Mouse (Mus musculus) olfactory bulb, adult 2 months (tissue): ENCODE data around the gene Rab5b. TPM values are rescaled to one million over a fixed set of nuclear protein-coding genes. Genes with fewer than 3 reads are reported as not detected.
A peak's percentile ranks its signal among the peaks of the same experiment; 100 is the strongest.

Source experiments
- H3K27ac ChIP-seq: fragments of 200-500 bp; 2 replicates; pipeline ENCODE4 v1.5.1; 2012; ENCODE audit warnings: low read depth, low read length; ENCODE audit not compliant: insufficient read depth
- H3K4me1 ChIP-seq: fragments of 200-500 bp; 2 replicates; pipeline ENCODE4 v1.6.1; 2012; ENCODE audit warnings: low read length; ENCODE audit not compliant: control insufficient read depth, insufficient read depth
- H3K4me3 ChIP-seq: fragments of 200-500 bp; 2 replicates; pipeline ENCODE4 v1.5.1; 2012; ENCODE audit warnings: mild to moderate bottlenecking, low read depth, low read length, moderate library complexity; ENCODE audit not compliant: insufficient read depth
- CTCF ChIP-seq: fragments of 200-500 bp; IDR thresholded peaks from 2 replicates; pipeline ENCODE4 v1.5.1; 2012; ENCODE audit warnings: low read depth, mild to moderate bottlenecking, low read length, moderate library complexity; ENCODE audit not compliant: insufficient read depth
- POLR2A ChIP-seq: fragments of 200-500 bp; IDR thresholded peaks from 2 replicates; pipeline ENCODE4 v1.6.1; 2012; ENCODE audit warnings: mild to moderate bottlenecking, low read depth, low read length, moderate library complexity; ENCODE audit not compliant: insufficient read depth
- WGBS: fragments of 180-500 bp; shearing (Covaris S2); methylation state at CpG from one replicate; pipeline ENCODE4 v1.1.7; 2018; 5-methylcytosine and 5-hydroxymethylcytosine counted together
- polyA plus RNA-seq: library from polyadenylated mRNA; stranded (reverse); fragments of >200 nt; gene quantifications from 2 replicates; pipeline ENCODE4 v1.2.4, GENCODE M21; 2012; ENCODE audit warnings: low replicate concordance; ENCODE audit not compliant: missing spikeins, insufficient read depth, insufficient read length

Gene Rab5b
- polyA plus RNA-seq, 1 experiment = not detected

DNA sequence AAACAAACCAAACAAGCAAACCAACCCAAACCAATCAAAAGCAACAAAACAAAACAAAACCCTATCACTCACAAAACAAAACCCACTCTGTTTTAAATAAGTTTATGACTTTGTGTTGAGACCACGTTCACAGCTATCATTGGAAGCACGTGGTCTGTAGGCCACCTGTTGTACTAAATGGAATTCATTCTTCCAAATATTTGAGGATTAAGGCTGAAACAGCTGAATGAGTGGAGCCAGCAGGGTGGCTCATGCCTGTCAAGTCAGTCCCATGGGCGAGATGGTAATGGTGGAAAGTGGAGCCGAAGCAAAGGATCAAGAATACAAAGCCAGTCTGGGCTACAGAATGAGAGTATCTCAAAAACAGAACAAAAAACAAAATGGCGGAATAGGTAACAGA lies 4.6 kb upstream of the Rab5b start:
- WGBS = 87% methylated on average over 5 of the region's 5 CpGs
- Histone ChIP-seq H3K27ac (no peak overlapping the region), H3K4me1 (peaks cover 11% of the 10 kb centered on the region), H3K4me3 (no peak overlapping the region)
- no peak for TF ChIP-seq POLR2A
- no peak for TF ChIP-seq CTCF

DNA sequence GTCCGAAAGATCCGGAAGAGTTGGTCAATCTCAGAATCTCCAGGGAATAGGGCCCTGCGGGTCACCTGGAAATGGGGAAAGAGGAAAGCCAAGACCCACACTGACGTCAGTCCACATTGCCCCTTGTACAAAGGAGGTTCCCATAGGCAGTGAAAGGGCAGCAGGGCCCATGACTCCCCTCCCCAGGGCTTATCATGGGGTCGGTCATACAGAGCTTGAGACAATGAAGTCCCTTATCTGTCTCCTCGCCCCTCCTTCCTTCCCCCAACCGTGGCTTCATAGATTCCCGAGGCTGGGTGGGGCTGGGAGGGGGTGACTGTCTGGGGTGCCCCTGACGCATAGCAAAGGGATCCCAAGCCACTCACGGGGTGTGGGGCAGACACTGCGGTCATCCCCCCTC lies 3.5 kb upstream of the Rab5b start:
- H3K4me3 ChIP-seq = no peak overlapping the region
- TF ChIP-seq CTCF (no peak), POLR2A (no peak)
- no peak overlapping the region for H3K27ac ChIP-seq
- H3K4me1 ChIP-seq = 0 out of 2 replicates have a peak, but pooled peaks cover 7% of the 10 kb centered on the region
- WGBS = 77% methylated on average over 11 of the region's 11 CpGs

DNA sequence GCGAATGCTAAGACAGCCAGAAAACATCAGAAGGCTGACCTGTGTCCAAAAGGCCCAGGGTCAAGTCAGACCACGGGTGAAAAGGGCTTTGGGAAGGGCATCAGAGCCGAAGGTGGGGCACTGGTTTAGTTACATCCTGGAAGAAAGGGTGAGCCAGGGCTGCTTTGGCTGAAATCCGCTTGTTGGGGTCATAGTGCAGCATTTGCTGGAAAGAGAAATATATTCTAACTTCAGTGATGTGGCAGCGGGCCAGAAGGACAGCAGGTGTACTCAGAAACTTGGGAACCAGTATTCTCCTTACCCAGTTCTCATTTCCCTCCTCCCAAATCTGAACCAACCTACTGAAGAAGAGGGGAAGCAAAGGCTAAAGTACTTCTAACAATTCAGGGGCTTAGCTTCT lies 2.9 kb upstream of the Rab5b start:
- TF ChIP-seq CTCF = no peak
- TF ChIP-seq POLR2A = no peak
- H3K27ac ChIP-seq = no peak overlapping the region
- H3K4me3 ChIP-seq = no peak overlapping the region
- WGBS = 79% methylated on average over 5 of the region's 5 CpGs
- 0 out of 2 replicates have a peak, but pooled peaks cover 2% of the 10 kb centered on the region for H3K4me1 ChIP-seq

DNA sequence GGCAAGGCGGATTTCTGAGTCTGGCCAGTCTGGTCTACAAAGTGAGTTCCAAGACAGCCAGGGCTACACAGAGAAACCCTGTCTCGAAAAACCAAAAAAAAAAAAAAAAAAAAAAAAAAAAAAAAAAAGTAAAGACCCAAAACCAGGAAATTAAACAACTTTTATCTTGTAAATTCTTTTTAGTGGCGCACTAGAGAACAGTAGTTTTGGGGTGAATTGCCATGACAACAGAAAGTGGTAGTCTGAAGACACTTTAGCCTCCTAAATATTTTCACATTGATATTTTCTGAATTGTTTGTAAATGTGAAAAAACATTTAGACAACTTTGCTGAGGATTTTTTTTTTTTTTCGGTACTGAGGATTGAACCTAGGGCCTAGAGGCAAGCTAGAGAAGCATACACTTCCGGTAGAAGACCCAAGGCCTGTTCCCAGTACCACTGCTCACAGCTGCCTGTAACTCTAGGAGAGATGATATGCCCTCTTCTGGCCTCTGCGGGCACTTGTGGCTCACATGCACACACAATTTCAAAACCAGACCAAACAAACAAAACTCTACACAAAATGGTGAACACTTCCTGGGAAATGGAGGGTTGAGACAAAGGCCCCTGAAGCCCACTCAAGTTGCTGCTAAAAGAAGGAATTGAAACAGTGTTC lies 1.1 kb upstream of the Rab5b start:
- H3K4me3 ChIP-seq = peak overlapping the region; percentile 54
- WGBS = 65% methylated on average over 6 of the region's 6 CpGs
- no peak overlapping the region for H3K27ac ChIP-seq
- TF ChIP-seq CTCF (no peak), POLR2A (no peak)
- 0 out of 2 replicates have a peak, but pooled peaks cover 2% of the 10 kb centered on the region for H3K4me1 ChIP-seq

DNA sequence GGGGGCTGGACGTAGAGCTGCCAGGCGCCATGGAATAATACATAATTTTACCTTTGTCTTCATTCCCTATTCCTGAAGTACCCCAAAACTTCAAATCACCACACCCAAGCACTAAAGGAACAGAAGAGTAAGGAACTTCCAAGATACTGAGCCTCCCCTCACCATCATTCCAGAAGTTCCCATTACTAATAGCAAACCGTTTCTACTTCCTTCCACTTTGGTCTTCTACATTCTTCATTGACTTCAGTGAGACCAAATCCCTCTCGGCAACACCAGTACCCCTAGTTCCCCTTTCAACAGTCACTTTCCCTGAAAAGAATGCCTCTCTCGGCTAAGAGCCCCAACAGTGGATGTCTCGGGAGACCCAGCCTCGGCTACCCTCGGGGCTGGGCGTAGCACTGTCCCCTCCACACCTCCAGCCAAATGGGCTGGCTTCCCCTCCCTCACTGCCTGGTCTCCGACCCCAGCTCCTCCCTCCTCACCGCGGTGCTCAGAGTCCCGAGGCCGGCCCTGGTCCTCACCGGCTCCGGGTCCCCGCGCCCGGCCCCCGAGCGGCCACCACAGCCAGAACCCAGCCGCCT lies 563 bp downstream of the Rab5b start:
- Histone ChIP-seq H3K4me1 (0 out of 2 replicates have a peak, but pooled peaks cover 2% of the 10 kb centered on the region), H3K4me3 (peak overlapping the region; percentile 89), H3K27ac (peak overlapping the region; percentile 90)
- 2% methylated on average over 22 of the region's 22 CpGs for WGBS
- no peak for TF ChIP-seq POLR2A
- TF ChIP-seq CTCF = no peak

- Histone ChIP-seq H3K4me1 (no peaks in the 10 kb centered on the region), H3K4me3 (peak overlapping the region; percentile 70), H3K27ac (0 out of 2 replicates have a peak overlapping the region, but pooled peaks have one; percentile 49)
- no peak for TF ChIP-seq POLR2A
- TF ChIP-seq CTCF = no peak
- 2% methylated on average over 9 of the region's 9 CpGs for WGBS
These were observed 21.5 kb downstream of the Rab5b start for GRCm38 (mm10) chr10:128674469-128675008.

- WGBS = under 1% methylated on average over 60 of the region's 60 CpGs
These were observed 22.1 kb downstream of the Rab5b start, which contains the start of gene Suox for GRCm38 (mm10) chr10:128673763-128674468. Gene Suox (minus strand): TSS chr10:128674073.

DNA sequence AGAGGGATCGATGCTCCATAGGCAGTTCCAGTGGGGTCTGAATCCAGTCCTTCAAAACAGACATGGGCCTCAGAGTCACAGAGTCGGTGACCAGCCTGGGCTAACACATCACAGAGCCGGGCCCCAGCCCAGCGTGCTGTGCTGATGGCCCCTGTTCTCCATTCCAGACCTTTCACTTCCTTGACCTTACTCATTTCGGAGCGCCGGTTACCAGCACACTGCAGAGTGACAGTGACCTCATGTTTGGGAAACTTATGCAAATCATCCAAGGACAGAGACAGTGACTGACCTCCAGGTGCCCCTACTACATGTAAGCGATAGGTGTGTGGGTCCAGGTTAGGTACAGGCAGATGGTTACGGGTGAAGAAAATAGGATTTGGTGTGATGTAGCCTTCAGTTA lies 24.9 kb downstream of the Rab5b start:
- WGBS = 96% methylated on average over 9 of the region's 9 CpGs
- TF ChIP-seq POLR2A = no peak
- no peak for TF ChIP-seq CTCF
- H3K4me1 ChIP-seq = no peaks in the 10 kb centered on the region
- H3K4me3 ChIP-seq = no peak overlapping the region
- H3K27ac ChIP-seq = no peak overlapping the region

More at GRCm38 (mm10) chr10:128673763-128674468, 22.1 kb downstream of the Rab5b start, which contains the start of gene Suox:
- H3K4me3 ChIP-seq = peak within 1 kb of the TSS; percentile 70
- no peaks in the 10 kb centered on the region for H3K4me1 ChIP-seq
- 0 out of 2 replicates have a peak within 1 kb of the TSS, but pooled peaks have one; percentile 49 for H3K27ac ChIP-seq
- peak; percentile 62; the same call in 1 of the 2 replicates for TF ChIP-seq POLR2A
- TF ChIP-seq CTCF = no peak

- Histone ChIP-seq H3K27ac (peak overlapping the region; percentile 76), H3K4me3 (peak overlapping the region; percentile 95), H3K4me1 (no peaks in the 10 kb centered on the region)
- under 1% methylated on average over 42 of the region's 42 CpGs for WGBS
- TF ChIP-seq POLR2A = peak; percentile 28; the same call in 1 of the 2 replicates
- TF ChIP-seq CTCF = no peak
These were observed 27.0 kb downstream of the Rab5b start for GRCm38 (mm10) chr10:128668790-128669672.
